Mouse (Mus musculus): ENCODE measurements around the gene Znfx1. TPM values are rescaled to one million over a fixed set of nuclear protein-coding genes. Genes with fewer than 3 reads are reported as not detected.

Gene Znfx1
- total and polyA plus RNA-seq, 2 experiments from 2014 or later: 4.9 to 31.6 TPM

- Histone ChIP-seq H3K27me3 (ENCODE audit: insufficient read depth, low read length) (no peaks in the 10 kb centered on the region), H3K9ac (replicated peaks; ENCODE audit: low read length) (no peak overlapping the region), H3K27ac (no peak overlapping the region), H3K4me3 (ENCODE audit: low read length) (no peak overlapping the region), H3K4me2 (ENCODE audit: low read depth, low read length) (no peak overlapping the region), H3K9me3 (ENCODE audit: low read length) (no peaks in the 10 kb centered on the region), H3K4me1 (ENCODE audit: insufficient read depth, low read length) (peaks cover 17% of the 10 kb centered on the region), H3K36me3 (ENCODE audit: insufficient read depth, low read length) (peaks cover 13% of the 10 kb centered on the region)
- DNase-seq (ENCODE audit: low spot score): no peak
- TF ChIP-seq CTCF (IDR thresholded peaks at IDR 0.05; ENCODE audit: low read depth): no peak
- no peak for ATAC-seq
- WGBS: 70% methylated on average over 1 of the region's 1 CpGs
These were observed 3.2 kb upstream of the Znfx1 start for GRCm38 (mm10) chr2:167066031-167066430.

DNA sequence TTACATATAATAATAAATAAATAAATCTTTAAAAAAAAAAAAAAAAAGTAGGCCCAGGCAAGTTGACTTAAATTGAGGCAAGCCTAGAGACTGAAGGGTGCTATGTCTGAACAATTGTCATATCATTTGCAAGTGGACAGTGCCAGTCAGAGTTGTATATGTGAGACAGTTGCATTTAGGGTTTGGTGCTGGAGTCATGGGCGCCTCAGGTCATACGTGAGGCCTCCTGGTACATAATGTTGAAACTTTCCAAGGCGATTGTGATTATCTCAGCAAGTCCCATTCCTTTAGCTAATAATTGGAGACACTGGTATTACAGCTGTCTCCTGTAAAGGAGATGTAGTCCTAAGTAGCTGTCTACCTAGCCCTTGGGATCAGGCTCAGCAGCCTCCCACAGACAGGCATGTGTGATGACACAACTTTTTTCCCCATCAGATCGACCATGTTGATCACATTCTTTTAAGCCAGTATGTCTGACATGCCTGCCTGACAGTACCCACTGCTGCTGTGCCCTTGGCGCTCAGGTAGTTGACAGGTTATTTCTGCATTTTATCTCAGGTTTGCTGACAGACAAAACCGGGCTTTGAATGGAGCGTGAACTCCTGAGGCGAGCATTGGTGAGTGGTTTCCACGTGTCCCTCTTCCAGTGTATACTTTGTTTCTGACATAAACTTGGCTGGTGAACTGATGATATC lies 1.9 kb upstream of the Znfx1 start:
- H3K4me2 ChIP-seq (ENCODE audit: low read depth, low read length): peak overlapping the region; percentile 86
- no peak for DNase-seq (ENCODE audit: low spot score)
- WGBS: 26% methylated on average over 9 of the region's 9 CpGs
- ATAC-seq: no peak
- H3K36me3 ChIP-seq (ENCODE audit: insufficient read depth, low read length): peaks cover 13% of the 10 kb centered on the region
- H3K9me3 ChIP-seq (ENCODE audit: low read length): no peaks in the 10 kb centered on the region
- H3K27ac ChIP-seq: no peak overlapping the region
- H3K9ac ChIP-seq (replicated peaks; ENCODE audit: low read length): peak overlapping the region; percentile 40
- TF ChIP-seq CTCF (IDR thresholded peaks at IDR 0.05; ENCODE audit: low read depth): no peak
- peaks cover 16% of the 10 kb centered on the region for H3K4me1 ChIP-seq (ENCODE audit: insufficient read depth, low read length)
- peak overlapping the region; percentile 69 for H3K4me3 ChIP-seq (ENCODE audit: low read length)
- no peaks in the 10 kb centered on the region for H3K27me3 ChIP-seq (ENCODE audit: insufficient read depth, low read length)

DNA sequence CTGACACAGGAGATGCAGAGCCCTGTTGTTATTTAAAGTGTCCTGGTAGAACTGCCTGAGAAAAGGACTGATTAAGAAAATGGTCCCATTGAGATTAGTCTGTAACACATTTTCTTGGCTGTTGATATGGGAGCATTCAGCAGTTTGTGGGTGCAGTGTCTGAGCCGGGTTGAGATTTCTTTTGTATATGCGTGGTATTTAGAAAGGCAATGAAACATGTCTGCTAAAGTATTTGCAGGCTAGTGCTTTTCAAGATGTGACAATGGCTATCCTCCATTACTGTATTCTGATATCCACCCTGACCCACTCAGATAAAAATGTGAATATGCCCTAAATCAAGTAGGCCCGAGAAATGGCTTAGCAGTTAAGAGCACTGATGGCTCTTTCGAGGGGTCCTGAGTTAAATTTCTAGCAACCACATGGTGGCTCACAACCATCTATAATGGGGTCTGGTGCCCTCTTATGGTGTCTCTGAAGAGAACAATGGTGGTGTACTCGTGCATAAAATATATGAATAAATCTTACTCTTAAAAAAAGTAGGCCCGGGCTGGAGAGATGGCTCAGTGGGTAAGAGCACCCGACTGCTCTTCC lies 1.2 kb upstream of the Znfx1 start:
- H3K36me3 ChIP-seq (ENCODE audit: insufficient read depth, low read length): peaks cover 13% of the 10 kb centered on the region
- peak; percentile 57 for DNase-seq (ENCODE audit: low spot score)
- no peak for ATAC-seq
- peak overlapping the region; percentile 88; the same call in 1 of the 2 replicates for H3K27ac ChIP-seq
- TF ChIP-seq CTCF (IDR thresholded peaks at IDR 0.05; ENCODE audit: low read depth): peak; percentile 50
- H3K4me1 ChIP-seq (ENCODE audit: insufficient read depth, low read length): peaks cover 16% of the 10 kb centered on the region
- under 1% methylated on average over 7 of the region's 7 CpGs for WGBS
- H3K9me3 ChIP-seq (ENCODE audit: low read length): no peaks in the 10 kb centered on the region
- peak overlapping the region; percentile 69 for H3K4me3 ChIP-seq (ENCODE audit: low read length)
- H3K9ac ChIP-seq (replicated peaks; ENCODE audit: low read length): peak overlapping the region; percentile 95
- peak overlapping the region; percentile 86 for H3K4me2 ChIP-seq (ENCODE audit: low read depth, low read length)
- H3K27me3 ChIP-seq (ENCODE audit: insufficient read depth, low read length): no peaks in the 10 kb centered on the region

GRCm38 (mm10) chr2:167062497-167062911 lies 311 bp downstream of the Znfx1 start:
- peak overlapping the region; percentile 69 for H3K4me3 ChIP-seq (ENCODE audit: low read length)

GRCm38 (mm10) chr2:167061381-167062034 lies 1.3 kb downstream of the Znfx1 start:
- DNase-seq (ENCODE audit: low spot score) (no peak), ATAC-seq (no peak)
- Histone ChIP-seq H3K4me3 (ENCODE audit: low read length) (peak overlapping the region; percentile 69), H3K4me2 (ENCODE audit: low read depth, low read length) (peak overlapping the region; percentile 86), H3K27me3 (ENCODE audit: insufficient read depth, low read length) (no peaks in the 10 kb centered on the region), H3K9ac (replicated peaks; ENCODE audit: low read length) (peak overlapping the region; percentile 95), H3K27ac (no peak overlapping the region), H3K36me3 (ENCODE audit: insufficient read depth, low read length) (peaks cover 31% of the 10 kb centered on the region), H3K4me1 (ENCODE audit: insufficient read depth, low read length) (peaks cover 16% of the 10 kb centered on the region), H3K9me3 (ENCODE audit: low read length) (no peaks in the 10 kb centered on the region)
- 31% methylated on average over 11 of the region's 11 CpGs for WGBS
- TF ChIP-seq CTCF (IDR thresholded peaks at IDR 0.05; ENCODE audit: low read depth): no peak

More at GRCm38 (mm10) chr2:167062497-167062911, 311 bp downstream of the Znfx1 start:
- H3K36me3 ChIP-seq (ENCODE audit: insufficient read depth, low read length): peaks cover 21% of the 10 kb centered on the region
- peak overlapping the region; percentile 86 for H3K4me2 ChIP-seq (ENCODE audit: low read depth, low read length)
- H3K27ac ChIP-seq: peak overlapping the region; percentile 88
- ATAC-seq (peak; percentile 92), DNase-seq (ENCODE audit: low spot score) (peak; percentile 91)
- peaks cover 16% of the 10 kb centered on the region for H3K4me1 ChIP-seq (ENCODE audit: insufficient read depth, low read length)
- WGBS: 1% methylated on average over 28 of the region's 60 CpGs
- no peaks in the 10 kb centered on the region for H3K27me3 ChIP-seq (ENCODE audit: insufficient read depth, low read length)
- H3K9ac ChIP-seq (replicated peaks; ENCODE audit: low read length): peak overlapping the region; percentile 95
- no peaks in the 10 kb centered on the region for H3K9me3 ChIP-seq (ENCODE audit: low read length)
- no peak for TF ChIP-seq CTCF (IDR thresholded peaks at IDR 0.05; ENCODE audit: low read depth)

- H3K4me1 ChIP-seq (ENCODE audit: insufficient read depth, low read length): peaks cover 16% of the 10 kb centered on the region
- DNase-seq (ENCODE audit: low spot score) (no peak), ATAC-seq (no peak)
- H3K27me3 ChIP-seq (ENCODE audit: insufficient read depth, low read length): no peaks in the 10 kb centered on the region
- H3K9me3 ChIP-seq (ENCODE audit: low read length): no peaks in the 10 kb centered on the region
- H3K4me3 ChIP-seq (ENCODE audit: low read length): no peak overlapping the region
- H3K27ac ChIP-seq: no peak overlapping the region
- peaks cover 37% of the 10 kb centered on the region for H3K36me3 ChIP-seq (ENCODE audit: insufficient read depth, low read length)
- H3K4me2 ChIP-seq (ENCODE audit: low read depth, low read length): no peak overlapping the region
- peak overlapping the region; percentile 23; the same call in 1 of the 2 replicates for H3K9ac ChIP-seq (replicated peaks; ENCODE audit: low read length)
- no peak for TF ChIP-seq CTCF (IDR thresholded peaks at IDR 0.05; ENCODE audit: low read depth)
These were observed 2.1 kb downstream of the Znfx1 start for GRCm38 (mm10) chr2:167060761-167061160.
